Comparison of ENCODE assay signal across 17 mouse cellular contexts in the genomic region with DNA sequence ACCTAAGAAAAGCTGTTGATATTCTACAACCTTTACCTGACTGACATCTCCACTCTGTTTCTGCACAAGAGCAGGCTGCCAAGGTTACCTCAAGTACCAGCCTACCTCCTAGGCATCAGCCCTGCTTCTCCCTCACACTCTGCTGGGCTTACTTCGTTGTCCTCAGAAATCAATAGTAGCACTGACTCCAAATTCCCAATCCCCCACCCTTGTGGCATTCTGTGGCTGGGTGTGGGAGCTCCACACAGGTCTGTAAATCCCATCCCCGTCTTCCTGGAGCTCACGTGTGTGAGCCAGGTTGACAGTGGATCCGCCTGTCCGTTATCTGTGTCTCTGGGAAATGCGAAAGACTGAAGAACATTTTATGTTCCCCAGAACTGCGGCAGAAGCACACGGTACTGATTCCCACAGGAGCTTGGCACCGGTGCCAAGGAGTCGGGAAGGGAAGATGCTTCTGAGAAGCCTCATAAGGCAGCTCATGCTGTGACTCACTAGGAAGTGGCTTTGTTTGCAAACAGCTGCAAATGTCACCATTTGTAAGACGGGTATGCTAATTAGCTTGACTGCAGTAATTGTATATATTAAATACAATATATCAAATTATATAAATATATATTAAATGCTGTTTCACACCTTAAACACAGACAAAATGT. TPM values are rescaled to one million over a fixed set of nuclear protein-coding genes. Genes with fewer than 3 reads are reported as not detected.
DNase-seq lines count a peak whose midpoint lies in the region; ATAC-seq and TF ChIP-seq lines count a peak whose summit lies in the region.
"Had no signal": no experiment of that assay in that cellular context is flagged by ENCODE, and none has a peak within 500 bp of the region (broad histone marks: within the 10 kb centered on the region; RNA-seq: fewer than 3 reads in every experiment).

No protein-coding gene starts in this region.

- ATAC-seq in hindbrain, embryonic 15.5 days (ENCODE audit: low FRiP score, low read depth) = no peak
- ATAC-seq in hindbrain, embryonic 16.5 days = no peak
- ATAC-seq in Patski = peak; percentile 56
- ATAC-seq in neural tube, embryonic 15.5 days (ENCODE audit: low FRiP score) = no peak
- ATAC-seq: activated CD4-positive, CD25-positive, alpha-beta regulatory T cell, adult 4 months had no signal

- intact Hi-C loops in gastrocnemius, postnatal 14 days (cut with DNase I; ENCODE audit: low total_unique reads) = no loop called here

- DNase-seq in 416B (ENCODE audit: low read depth) (peak; percentile 40), Patski (ENCODE audit: low read depth, low spot score) (no peak)
- DNase-seq in gastrocnemius, postnatal 14 days = no peak
- DNase-seq in spleen, postnatal 10 days (ENCODE audit: low spot score in 2 of 2) = no peak
- no peak for DNase-seq in lung, postnatal 14 days
- DNase-seq: gastrocnemius, postnatal 36 days; heart, postnatal 4 days; kidney, adult 2 months; liver had no signal

- no peak overlapping the region for H3K4me3 ChIP-seq in hindbrain, embryonic 15.5 days
- H3K4me3 ChIP-seq in hindbrain, embryonic 16.5 days (ENCODE audit: low read length) = no peak overlapping the region
- H3K4me3 ChIP-seq in neural tube, embryonic 15.5 days (replicated peaks) = no peak overlapping the region
- H3K4me3 ChIP-seq: embryonic facial prominence, embryonic 15.5 days; layer of hippocampus, adult 2 months; lung, embryonic 15.5 days; midbrain, embryonic 12.5 days had no signal

- WGBS in hindbrain, embryonic 15.5 days = 27% methylated on average over 11 of the region's 11 CpGs
- 34% methylated on average over 11 of the region's 11 CpGs for WGBS in hindbrain, embryonic 16.5 days
- 30% methylated on average over 11 of the region's 11 CpGs for WGBS in neural tube, embryonic 15.5 days

- H3K36me3 ChIP-seq in hindbrain, embryonic 15.5 days = no peaks in the 10 kb centered on the region
- no peaks in the 10 kb centered on the region for H3K36me3 ChIP-seq in hindbrain, embryonic 16.5 days (ENCODE audit: control insufficient read depth, insufficient read depth, low read length)
- H3K36me3 ChIP-seq in neural tube, embryonic 15.5 days = no peaks in the 10 kb centered on the region
- H3K36me3 ChIP-seq: embryonic facial prominence, embryonic 15.5 days; lung, embryonic 15.5 days; midbrain, embryonic 12.5 days had no signal

- POLR2A ChIA-PET in Patski (lab: Charles Lee) = interaction anchor here (0.8 kb wide), 1 partner anchor 37 kb away, joined by 4 read pairs; no protein-coding TSS in a partner anchor

- H3K9me3 ChIP-seq in hindbrain, embryonic 15.5 days = no peaks in the 10 kb centered on the region
- no peaks in the 10 kb centered on the region for H3K9me3 ChIP-seq in hindbrain, embryonic 16.5 days (ENCODE audit: control insufficient read depth, low read length)
- H3K9me3 ChIP-seq in neural tube, embryonic 15.5 days (replicated peaks) = no peaks in the 10 kb centered on the region
- H3K9me3 ChIP-seq: embryonic facial prominence, embryonic 15.5 days; lung, embryonic 15.5 days; midbrain, embryonic 12.5 days had no signal

- H3K4me2 ChIP-seq in hindbrain, embryonic 15.5 days = no peak overlapping the region
- H3K4me2 ChIP-seq in hindbrain, embryonic 16.5 days (ENCODE audit: low read length) = no peak overlapping the region
- no peak overlapping the region for H3K4me2 ChIP-seq in neural tube, embryonic 15.5 days
- H3K4me2 ChIP-seq: embryonic facial prominence, embryonic 15.5 days; lung, embryonic 15.5 days; midbrain, embryonic 12.5 days had no signal

- 0 out of 2 replicates have a peak overlapping the region, but pooled peaks have one; percentile 22 for H3K27ac ChIP-seq in hindbrain, embryonic 15.5 days (replicated peaks)
- H3K27ac ChIP-seq in hindbrain, embryonic 16.5 days (ENCODE audit: low read depth, low read length) = no peak overlapping the region
- peak overlapping the region; percentile 45; the same call in 1 of the 2 replicates for H3K27ac ChIP-seq in neural tube, embryonic 15.5 days (replicated peaks)
- H3K27ac ChIP-seq: embryonic facial prominence, embryonic 15.5 days; layer of hippocampus, adult 2 months; lung, embryonic 15.5 days; midbrain, embryonic 12.5 days had no signal

- H3K4me1 ChIP-seq in hindbrain, embryonic 15.5 days (replicated peaks) = peaks cover 5% of the 10 kb centered on the region
- H3K4me1 ChIP-seq in hindbrain, embryonic 16.5 days (ENCODE audit: control insufficient read depth, insufficient read depth, low read depth, low read length) = no peaks in the 10 kb centered on the region
- peaks cover 11% of the 10 kb centered on the region; the same call in 1 of the 2 replicates for H3K4me1 ChIP-seq in neural tube, embryonic 15.5 days
- H3K4me1 ChIP-seq: lung, embryonic 15.5 days; midbrain, embryonic 12.5 days had no signal

- no peak overlapping the region for H3K9ac ChIP-seq in hindbrain, embryonic 15.5 days
- no peak overlapping the region for H3K9ac ChIP-seq in hindbrain, embryonic 16.5 days (ENCODE audit: low read depth, low read length)
- no peak overlapping the region for H3K9ac ChIP-seq in neural tube, embryonic 15.5 days (replicated peaks)
- H3K9ac ChIP-seq: embryonic facial prominence, embryonic 15.5 days; lung, embryonic 15.5 days; midbrain, embryonic 12.5 days had no signal

- CTCF ChIA-PET in Patski (lab: Charles Lee) = interaction anchor here (0.7 to 2.9 kb wide), 6 partner anchors 11 to 160 kb away, joined by 3 to 11 read pairs (median 3); no protein-coding TSS in a partner anchor

- TF ChIP-seq CTCF in Patski (IDR thresholded peaks at IDR 0.05) = no peak

- in situ Hi-C loops in Patski (cut with MboI; ENCODE audit: low pct_unique_long_range_greater_than_20kb) = no loop called here

- H3K27me3 ChIP-seq in hindbrain, embryonic 15.5 days = no peaks in the 10 kb centered on the region
- H3K27me3 ChIP-seq in hindbrain, embryonic 16.5 days (replicated peaks; ENCODE audit: control insufficient read depth, insufficient read depth, low read length) = no peaks in the 10 kb centered on the region
- no peaks in the 10 kb centered on the region for H3K27me3 ChIP-seq in Patski
- H3K27me3 ChIP-seq in neural tube, embryonic 15.5 days (replicated peaks) = no peaks in the 10 kb centered on the region
- H3K27me3 ChIP-seq: embryonic facial prominence, embryonic 15.5 days; lung, embryonic 15.5 days had no signal

RNA-seq across cellular contexts. Expression of a gene that starts 10.6 kb away (rescaled TPM):
- 13.5 and 13.7 TPM in 2 replicates for polyA plus RNA-seq in hindbrain, embryonic 15.5 days (2015; fragmentation: Nextera tagmentation; extraction: Ambion mirVana)
- 9.7 and 11.9 TPM in 2 replicates for polyA plus RNA-seq in hindbrain, embryonic 16.5 days (2015; fragmentation: Nextera tagmentation; extraction: Ambion mirVana)
- polyA plus RNA-seq in Patski (2021) = 0.21 TPM
- 11.4 and 19.3 TPM in 2 replicates for polyA plus RNA-seq in neural tube, embryonic 15.5 days (2015; fragmentation: Nextera tagmentation; extraction: Ambion mirVana)
- 1 to 10 TPM in 1 of 2 experiments, under 1 TPM in 1; 0.82 to 1.1 TPM for total RNA-seq in gastrocnemius, postnatal 14 days (2021)
- polyA plus RNA-seq: activated CD4-positive, CD25-positive, alpha-beta regulatory T cell, adult 4 months had no signal

RNA-seq across cellular contexts. Expression of a gene that starts 54.7 kb away (rescaled TPM):
- 42.4 and 42.5 TPM in 2 replicates for polyA plus RNA-seq in hindbrain, embryonic 15.5 days (2015; fragmentation: Nextera tagmentation; extraction: Ambion mirVana)
- polyA plus RNA-seq in hindbrain, embryonic 16.5 days (2015; fragmentation: Nextera tagmentation; extraction: Ambion mirVana) = 45.7 and 49.5 TPM in 2 replicates
- 85.0 TPM for polyA plus RNA-seq in Patski (2021)
- polyA plus RNA-seq in neural tube, embryonic 15.5 days (2015; fragmentation: Nextera tagmentation; extraction: Ambion mirVana) = 45.6 and 48.7 TPM in 2 replicates
- 10 to 100 TPM; 45.4 to 48.2 TPM for total RNA-seq in gastrocnemius, postnatal 14 days (2021)

RNA-seq across cellular contexts. Expression of a gene that starts 54.8 kb away (rescaled TPM):
- 201 and 208 TPM in 2 replicates for polyA plus RNA-seq in hindbrain, embryonic 15.5 days (2015; fragmentation: Nextera tagmentation; extraction: Ambion mirVana)
- polyA plus RNA-seq in hindbrain, embryonic 16.5 days (2015; fragmentation: Nextera tagmentation; extraction: Ambion mirVana) = 168 and 188 TPM in 2 replicates
- 102 TPM for polyA plus RNA-seq in Patski (2021)
- 184 and 185 TPM in 2 replicates for polyA plus RNA-seq in neural tube, embryonic 15.5 days (2015; fragmentation: Nextera tagmentation; extraction: Ambion mirVana)
- total RNA-seq in gastrocnemius, postnatal 14 days (2021) = 10 to 100 TPM; 31.5 to 35.2 TPM
